Mouse (Mus musculus) midbrain, embryonic 10.5 days (tissue): ENCODE measurements at regions not wholly inside any gene's neighbourhood (a gene's known extent, or its start where the extent isn't known, plus 50 kb on each side); places are given as distances from the start of the nearest gene placed in this dataset.

ENCODE experiments used
- DNase-seq: peaks from one replicate; pipeline ENCODE4 v3.0.0-alpha.2; 2017; ENCODE audit warnings: low spot score
- H3K27ac ChIP-seq: fragments of 300-500 bp; sonication (generic); replicated peaks from 2 replicates; pipeline ENCODE4 v1.5.1; 2016; ENCODE audit warnings: mild to moderate bottlenecking
- H3K27me3 ChIP-seq: fragments of 300-500 bp; sonication (generic); 2 replicates; pipeline ENCODE4 v1.6.1; 2016; ENCODE audit warnings: low read depth, mild to moderate bottlenecking; ENCODE audit not compliant: poor library complexity, severe bottlenecking
- H3K36me3 ChIP-seq: fragments of 300-500 bp; sonication (generic); 2 replicates; pipeline ENCODE4 v1.6.1; 2016; ENCODE audit warnings: mild to moderate bottlenecking, moderate library complexity
- H3K4me1 ChIP-seq: fragments of 300-500 bp; sonication (generic); 2 replicates; pipeline ENCODE4 v1.6.1; 2016
- H3K4me3 ChIP-seq: fragments of 300-500 bp; sonication (generic); 2 replicates; pipeline ENCODE4 v1.5.1; 2016; ENCODE audit warnings: mild to moderate bottlenecking, moderate library complexity
- H3K9me3 ChIP-seq: fragments of 300-500 bp; sonication (generic); replicated peaks from 2 replicates; pipeline ENCODE4 v1.6.1; 2016; ENCODE audit warnings: mild to moderate bottlenecking
- WGBS: fragments of 180-500 bp; shearing (Covaris S2); methylation state at CpG from one replicate; pipeline ENCODE4 v1.1.7; 2016; 5-methylcytosine and 5-hydroxymethylcytosine counted together

DNA sequence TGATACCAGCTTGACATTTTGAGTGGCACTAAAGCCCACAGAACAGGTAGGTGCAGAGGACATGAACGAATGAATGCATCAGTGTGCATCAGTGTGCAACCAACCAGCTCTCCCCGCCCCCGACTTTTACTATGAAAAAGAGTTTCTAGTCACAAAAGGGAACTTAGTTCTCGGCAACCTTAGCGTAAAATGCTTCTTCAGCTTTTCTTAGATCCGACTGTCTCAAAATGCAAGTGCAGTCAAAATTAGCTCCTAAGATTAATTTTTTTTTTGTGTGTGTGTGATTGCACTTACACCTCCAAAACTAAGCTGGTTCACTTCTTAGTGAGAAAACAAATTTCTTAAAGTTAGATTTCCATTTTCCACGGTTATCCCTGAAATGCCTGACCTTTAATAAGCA lies 77.1 kb upstream of the Zeb2 start:
- no peaks in the 10 kb centered on the region for H3K9me3 ChIP-seq
- peaks cover 7% of the 10 kb centered on the region for H3K4me1 ChIP-seq
- WGBS = 76% methylated on average over 7 of the region's 7 CpGs
- no peaks in the 10 kb centered on the region for H3K36me3 ChIP-seq
- no peak overlapping the region for H3K4me3 ChIP-seq
- no peak for DNase-seq
- H3K27ac ChIP-seq = no peak overlapping the region
- H3K27me3 ChIP-seq = no peaks in the 10 kb centered on the region

DNA sequence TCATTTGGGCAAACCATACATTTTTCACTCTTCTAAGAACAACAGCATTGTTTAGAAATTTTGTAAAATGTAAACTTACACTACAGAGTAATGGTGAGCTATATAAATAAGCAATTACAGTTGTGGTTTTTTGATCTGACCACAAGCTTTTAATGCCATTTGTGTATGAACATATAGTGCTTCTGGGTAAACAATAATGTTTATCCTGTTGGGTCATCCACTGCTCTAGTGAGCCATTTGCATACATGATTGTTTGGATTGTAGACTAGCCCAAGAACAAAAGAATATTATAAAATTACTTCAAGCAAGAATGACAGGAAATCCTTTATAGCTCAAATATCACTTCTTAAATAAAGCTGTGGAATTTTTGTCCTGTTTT lies 68.4 kb upstream of the Zeb2 start:
- H3K36me3 ChIP-seq = no peaks in the 10 kb centered on the region
- H3K27ac ChIP-seq = peak overlapping the region; percentile 88
- H3K27me3 ChIP-seq = no peaks in the 10 kb centered on the region
- H3K9me3 ChIP-seq = no peaks in the 10 kb centered on the region
- DNase-seq = no peak
- peak overlapping the region; percentile 42; the same call in 1 of the 2 replicates for H3K4me3 ChIP-seq
- H3K4me1 ChIP-seq = peaks cover 47% of the 10 kb centered on the region

DNA sequence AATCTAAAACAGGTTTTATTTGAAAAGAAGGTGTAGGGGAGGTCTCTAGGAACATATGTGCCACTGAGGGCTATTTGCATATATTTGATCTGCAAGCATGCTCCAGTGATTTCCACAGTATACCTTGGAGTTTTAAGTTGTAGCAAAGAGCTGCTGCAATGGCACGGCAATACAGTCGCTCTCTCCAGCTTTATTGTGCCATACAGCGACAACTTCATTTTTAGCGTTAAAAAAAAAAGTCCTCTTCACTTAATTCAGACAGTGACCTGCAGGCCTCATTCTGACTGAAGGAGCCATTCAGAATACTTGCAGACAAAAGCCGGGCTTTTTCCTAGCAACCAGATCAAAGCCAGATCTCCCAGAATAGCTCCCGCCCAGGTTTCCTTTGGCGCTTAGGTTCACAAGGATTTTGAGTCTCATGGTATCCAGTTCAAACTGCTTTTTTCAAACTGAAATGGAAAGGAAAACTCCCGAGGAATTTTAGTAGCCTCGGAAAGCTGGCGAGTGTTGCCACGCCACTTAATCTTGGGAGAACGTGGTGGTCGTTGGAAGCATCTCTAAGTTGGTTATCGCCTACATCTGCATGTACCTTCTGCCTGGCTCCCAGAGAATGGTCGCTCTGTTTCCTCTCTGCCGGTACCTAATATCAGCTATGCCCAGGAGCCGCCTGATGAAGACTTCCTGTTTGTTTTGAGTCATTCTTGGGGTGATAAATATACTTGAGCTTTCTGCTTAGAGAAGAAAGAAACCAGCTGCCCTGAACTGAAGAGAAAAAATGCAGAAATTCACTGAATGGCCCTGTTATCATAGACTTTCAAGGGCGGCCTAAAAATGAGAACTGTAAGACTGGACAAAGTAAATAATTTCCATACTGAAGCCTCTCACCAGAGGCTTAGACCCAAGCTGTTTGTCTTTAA lies 67.8 kb upstream of the Zeb2 start:
- Histone ChIP-seq H3K27me3 (no peaks in the 10 kb centered on the region), H3K4me3 (peak overlapping the region; percentile 42), H3K36me3 (no peaks in the 10 kb centered on the region), H3K4me1 (peaks cover 47% of the 10 kb centered on the region), H3K9me3 (no peaks in the 10 kb centered on the region), H3K27ac (peak overlapping the region; percentile 88)
- 7% methylated on average over 18 of the region's 18 CpGs for WGBS
- peak; percentile 67 for DNase-seq

DNA sequence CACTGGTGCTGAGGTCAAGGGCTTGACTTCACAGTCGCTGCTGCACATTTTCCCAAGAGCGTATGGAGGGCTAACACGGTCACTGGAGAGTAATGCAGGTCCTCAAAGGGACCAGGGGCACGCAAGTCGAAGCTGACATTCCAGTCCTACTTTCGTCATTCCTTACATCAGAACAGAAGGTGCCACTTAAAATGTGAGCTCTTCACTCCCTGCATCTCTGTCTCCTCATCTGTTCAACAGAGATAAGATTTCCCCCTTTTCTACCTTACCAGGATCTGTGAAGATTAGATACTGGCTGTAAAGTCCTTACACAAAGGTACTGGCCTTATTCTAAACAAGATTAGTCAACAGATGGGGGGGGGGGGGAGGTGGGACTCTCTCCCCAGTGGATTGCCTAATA lies 67.0 kb upstream of the Zeb2 start:
- H3K4me1 ChIP-seq = peaks cover 51% of the 10 kb centered on the region
- H3K27ac ChIP-seq = peak overlapping the region; percentile 88
- no peak overlapping the region for H3K4me3 ChIP-seq
- no peaks in the 10 kb centered on the region for H3K27me3 ChIP-seq
- H3K36me3 ChIP-seq = no peaks in the 10 kb centered on the region
- H3K9me3 ChIP-seq = no peaks in the 10 kb centered on the region
- WGBS = 4% methylated on average over 6 of the region's 6 CpGs
- DNase-seq = no peak

DNA sequence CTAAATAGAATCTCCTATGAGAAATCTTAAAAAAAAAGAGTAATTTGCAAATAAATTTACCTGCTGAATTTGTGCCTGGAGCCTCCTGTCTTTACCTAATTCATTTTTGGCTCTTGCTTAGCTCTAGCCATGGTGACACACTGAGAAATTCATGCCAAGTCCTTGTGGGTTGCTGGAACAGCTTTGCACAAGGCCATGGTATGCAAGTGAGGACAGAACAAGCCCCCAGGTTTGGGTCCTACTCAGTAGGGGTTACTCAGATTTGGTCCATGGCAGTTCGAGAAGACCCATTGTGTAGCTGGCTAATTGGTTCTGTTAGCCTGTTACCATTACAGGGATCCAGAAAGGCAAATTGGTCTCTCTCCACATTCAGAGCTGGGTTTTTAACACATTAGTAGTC lies 65.7 kb upstream of the Zeb2 start:
- Histone ChIP-seq H3K4me3 (no peak overlapping the region), H3K36me3 (no peaks in the 10 kb centered on the region), H3K9me3 (no peaks in the 10 kb centered on the region), H3K27ac (peak overlapping the region; percentile 88), H3K27me3 (no peaks in the 10 kb centered on the region), H3K4me1 (peaks cover 57% of the 10 kb centered on the region)
- 49% methylated on average over 1 of the region's 1 CpGs for WGBS
- DNase-seq = no peak

DNA sequence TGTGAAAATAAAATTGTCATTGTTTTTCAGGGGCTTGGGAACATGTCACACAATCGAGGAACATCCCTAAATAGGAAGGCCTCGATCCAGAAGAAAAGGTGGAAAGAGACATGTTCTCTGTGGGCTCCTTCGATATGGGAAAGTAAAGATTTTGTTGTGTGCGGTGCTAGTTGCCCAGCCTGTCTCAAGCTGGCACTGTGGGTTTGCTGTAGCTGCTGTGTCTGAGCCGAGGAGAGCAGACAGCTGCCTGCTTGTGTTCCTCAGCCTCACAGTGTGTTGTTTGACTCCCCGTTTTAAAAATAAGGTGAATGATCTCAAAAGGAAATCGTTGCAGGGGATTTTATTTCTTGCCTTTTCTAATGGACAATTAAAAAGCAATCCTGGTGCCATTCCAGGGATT lies 64.4 kb upstream of the Zeb2 start:
- H3K9me3 ChIP-seq = no peaks in the 10 kb centered on the region
- DNase-seq = no peak
- WGBS = 71% methylated on average over 7 of the region's 7 CpGs
- H3K27me3 ChIP-seq = no peaks in the 10 kb centered on the region
- no peak overlapping the region for H3K4me3 ChIP-seq
- H3K36me3 ChIP-seq = no peaks in the 10 kb centered on the region
- H3K27ac ChIP-seq = peak overlapping the region; percentile 59
- peaks cover 57% of the 10 kb centered on the region for H3K4me1 ChIP-seq

DNA sequence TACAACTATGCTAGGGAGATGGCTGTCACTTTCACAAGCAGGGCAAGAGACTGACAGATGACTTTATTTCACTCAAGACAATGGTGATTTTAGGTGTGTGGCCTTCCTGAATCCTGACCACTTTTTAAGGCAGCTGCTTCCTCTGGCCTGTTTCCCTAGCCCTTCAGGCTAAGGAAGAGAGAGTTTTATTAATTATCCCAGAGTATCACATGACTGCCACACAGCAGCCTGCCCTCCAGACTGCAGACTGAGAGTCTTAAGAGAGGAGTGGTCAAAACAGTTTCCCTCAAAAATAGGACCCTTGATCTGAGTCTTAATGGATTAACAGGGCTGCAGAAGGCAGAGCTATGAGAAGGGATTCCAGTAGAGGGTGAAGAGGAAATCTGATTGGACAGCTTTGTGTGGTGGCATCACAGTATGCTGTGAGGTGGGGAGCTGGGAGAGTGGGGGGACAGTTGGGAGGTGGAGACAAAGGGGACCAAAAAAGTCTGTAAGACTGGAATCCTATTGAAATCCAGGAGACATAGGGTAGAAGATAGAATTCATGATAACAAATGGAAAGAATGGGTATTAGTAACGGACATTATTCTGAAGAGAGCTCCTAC lies 61.8 kb upstream of the Zeb2 start:
- H3K4me1 ChIP-seq = peaks cover 40% of the 10 kb centered on the region
- H3K27ac ChIP-seq = 0 out of 2 replicates have a peak overlapping the region, but pooled peaks have one; percentile 43
- no peaks in the 10 kb centered on the region for H3K36me3 ChIP-seq
- H3K4me3 ChIP-seq = no peak overlapping the region
- H3K27me3 ChIP-seq = no peaks in the 10 kb centered on the region
- DNase-seq = no peak
- 93% methylated on average over 1 of the region's 1 CpGs for WGBS
- peaks cover 9% of the 10 kb centered on the region; the same call in 1 of the 2 replicates for H3K9me3 ChIP-seq

DNA sequence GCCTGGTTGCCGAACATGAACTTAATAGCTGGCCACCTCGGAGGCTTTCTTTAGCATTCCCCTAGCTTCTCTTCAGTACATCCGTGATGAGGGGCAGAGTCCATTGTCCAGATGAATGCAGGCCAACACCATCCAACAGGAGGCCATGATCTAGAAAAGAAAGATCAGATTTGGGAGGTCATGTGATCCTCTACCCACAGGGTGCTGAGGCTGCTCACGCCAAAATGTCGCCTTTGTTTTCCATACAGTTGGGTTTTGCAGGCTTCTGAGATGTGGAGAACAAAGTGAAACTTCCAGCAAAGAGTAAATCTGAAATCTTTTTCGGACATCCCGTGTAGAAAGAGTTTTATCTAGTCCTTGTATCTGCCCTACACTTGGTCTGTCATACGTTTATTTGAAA lies 55.2 kb upstream of the Zeb2 start:
- Histone ChIP-seq H3K27me3 (no peaks in the 10 kb centered on the region), H3K36me3 (no peaks in the 10 kb centered on the region), H3K4me3 (no peak overlapping the region), H3K9me3 (peaks cover 9% of the 10 kb centered on the region; the same call in 1 of the 2 replicates), H3K27ac (no peak overlapping the region), H3K4me1 (peaks cover 47% of the 10 kb centered on the region)
- WGBS = 82% methylated on average over 8 of the region's 8 CpGs
- DNase-seq = no peak

DNA sequence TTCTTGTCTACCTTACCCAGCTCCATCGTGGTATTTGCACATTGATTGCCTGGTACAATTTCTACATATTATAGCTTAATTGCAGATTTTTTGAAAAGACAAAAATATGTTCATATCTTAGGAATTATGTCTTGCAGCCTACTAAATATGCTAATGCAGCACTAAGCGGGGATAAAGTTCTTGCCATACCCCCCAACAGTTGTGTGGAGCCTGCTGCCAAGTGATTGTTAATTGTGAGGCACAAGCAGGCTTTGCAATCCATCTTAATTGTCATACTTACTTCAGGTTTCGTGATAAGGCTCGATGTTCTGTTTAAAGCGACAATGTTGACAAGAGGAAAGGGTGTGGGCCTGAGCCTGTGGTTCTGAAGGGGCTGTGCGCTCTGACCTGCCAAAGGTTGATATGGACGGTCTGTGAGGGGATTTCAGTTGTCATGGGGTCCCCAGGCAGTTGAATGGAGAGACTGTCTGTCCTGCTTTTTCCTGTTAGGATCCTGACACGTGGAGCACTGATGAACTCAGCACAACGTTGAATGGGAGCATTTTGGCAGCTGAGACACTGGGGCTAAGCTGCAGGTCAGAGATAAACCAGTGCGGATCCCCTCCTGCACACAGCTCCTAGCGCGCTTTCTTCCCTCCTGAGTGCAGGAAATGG lies 54.5 kb upstream of the Zeb2 start:
- H3K9me3 ChIP-seq = peaks cover 9% of the 10 kb centered on the region; the same call in 1 of the 2 replicates
- H3K4me3 ChIP-seq = no peak overlapping the region
- H3K27ac ChIP-seq = 0 out of 2 replicates have a peak overlapping the region, but pooled peaks have one; percentile 2
- H3K27me3 ChIP-seq = no peaks in the 10 kb centered on the region
- no peak for DNase-seq
- no peaks in the 10 kb centered on the region for H3K36me3 ChIP-seq
- 62% methylated on average over 12 of the region's 12 CpGs for WGBS
- H3K4me1 ChIP-seq = peaks cover 47% of the 10 kb centered on the region

DNA sequence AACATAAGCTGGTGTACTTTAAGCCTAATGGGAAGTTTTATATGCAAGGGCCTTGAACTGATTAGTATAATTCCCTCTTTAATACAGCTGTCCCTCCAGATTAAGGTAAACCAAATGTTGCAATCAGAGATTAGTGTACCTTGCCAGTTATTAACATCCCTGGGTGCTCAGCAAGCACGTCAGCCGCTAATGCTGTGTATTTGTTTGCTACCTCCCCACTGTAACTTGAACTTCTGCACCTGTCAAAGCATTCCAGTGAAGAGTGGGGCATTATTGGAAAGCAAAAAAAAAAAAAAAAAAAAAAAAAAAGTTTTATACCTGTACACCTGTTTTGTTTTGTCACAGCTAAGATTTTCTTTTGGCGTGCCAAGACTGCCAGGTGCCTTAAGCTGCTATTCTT lies 53.1 kb upstream of the Zeb2 start:
- Histone ChIP-seq H3K27me3 (no peaks in the 10 kb centered on the region), H3K36me3 (no peaks in the 10 kb centered on the region), H3K4me3 (no peak overlapping the region), H3K4me1 (peaks cover 47% of the 10 kb centered on the region), H3K9me3 (peaks cover 4% of the 10 kb centered on the region; the same call in 1 of the 2 replicates), H3K27ac (0 out of 2 replicates have a peak overlapping the region, but pooled peaks have one; percentile 43)
- WGBS = 52% methylated on average over 3 of the region's 3 CpGs
- DNase-seq = no peak

DNA sequence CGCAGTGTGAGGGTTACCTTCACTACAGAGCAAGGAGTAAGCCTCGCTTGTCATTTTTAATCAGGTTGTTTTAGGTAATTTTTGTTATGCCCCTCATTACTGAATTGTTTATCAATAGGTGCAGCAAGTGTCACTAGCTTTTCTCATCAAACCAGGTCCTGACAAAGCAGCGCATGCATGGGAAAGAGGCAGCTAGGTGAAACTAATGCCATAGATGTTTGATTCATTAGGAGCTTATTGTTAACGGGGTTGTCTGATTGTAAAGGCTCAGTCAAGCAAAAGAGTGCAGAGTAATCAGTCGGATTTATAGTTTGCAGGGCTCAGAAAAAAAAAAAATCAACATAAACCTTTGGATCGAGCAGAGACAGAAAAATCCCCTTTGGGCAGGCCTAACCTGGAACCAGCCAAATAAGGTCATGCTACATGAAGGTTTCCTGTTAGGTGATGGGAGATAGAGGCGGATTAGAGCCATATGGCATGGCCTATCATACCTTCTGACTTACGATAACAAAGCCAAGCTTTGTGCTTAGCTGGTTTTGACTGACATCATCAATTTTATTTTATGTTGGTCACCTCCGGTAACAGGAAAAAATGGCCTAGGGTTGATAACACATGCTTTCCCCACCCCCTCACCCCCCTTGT lies 52.4 kb upstream of the Zeb2 start:
- Histone ChIP-seq H3K27me3 (no peaks in the 10 kb centered on the region), H3K9me3 (no peaks in the 10 kb centered on the region), H3K4me1 (peaks cover 47% of the 10 kb centered on the region), H3K27ac (peak overlapping the region; percentile 43; the same call in 1 of the 2 replicates), H3K4me3 (no peak overlapping the region), H3K36me3 (no peaks in the 10 kb centered on the region)
- 33% methylated on average over 9 of the region's 9 CpGs for WGBS
- DNase-seq = no peak

DNA sequence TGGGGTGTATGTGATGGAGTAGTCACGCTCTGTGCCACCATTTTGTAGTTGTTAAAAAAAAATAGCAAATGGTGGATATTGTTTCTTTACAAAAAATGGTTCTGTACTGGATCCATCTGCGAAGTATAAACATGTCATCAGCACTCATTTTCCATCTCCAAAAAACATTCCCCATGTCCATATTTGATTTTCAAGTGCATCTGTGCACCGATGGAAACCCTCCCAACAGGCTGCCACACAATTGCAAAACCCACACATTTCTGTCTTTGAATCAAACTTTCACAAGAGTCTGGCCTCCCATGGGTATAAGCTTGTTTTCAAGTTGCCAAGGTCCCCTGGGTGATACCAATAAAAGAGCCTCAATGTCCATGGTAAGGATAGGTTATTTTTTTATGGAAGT lies 51.4 kb upstream of the Zeb2 start:
- Histone ChIP-seq H3K27ac (no peak overlapping the region), H3K9me3 (no peaks in the 10 kb centered on the region), H3K4me3 (no peak overlapping the region), H3K36me3 (no peaks in the 10 kb centered on the region), H3K4me1 (peaks cover 42% of the 10 kb centered on the region), H3K27me3 (no peaks in the 10 kb centered on the region)
- DNase-seq = no peak
- WGBS = 92% methylated on average over 3 of the region's 3 CpGs
